Mouse (Mus musculus) heart, embryonic 13.5 days (tissue): ENCODE measurements around the gene Sipa1l1. TPM values are rescaled to one million over a fixed set of nuclear protein-coding genes. Genes with fewer than 3 reads are reported as not detected.
"Not testable (repeated sequence)": the region's sequence is repeated elsewhere in the genome, so short reads cannot be mapped to it uniquely, and the experiment has no call there.

ENCODE experiments used
- ATAC-seq: fragments of 200-750 bp; cut with Nextera tagmentation; 2 replicates; pipeline ENCODE4 v1.8.0; 2017; ENCODE audit warnings: moderate TSS enrichment; ENCODE audit not compliant: insufficient number of reproducible peaks, low FRiP score, low TSS enrichment; ENCODE audit errors: extremely low read depth
- H3K27ac ChIP-seq: fragments of 300-500 bp; sonication (generic); replicated peaks from 2 replicates; pipeline ENCODE4 v1.5.1; 2015; ENCODE audit warnings: moderate library complexity, mild to moderate bottlenecking, inconsistent platforms
- H3K27me3 ChIP-seq: fragments of 300-500 bp; sonication (generic); replicated peaks from 2 replicates; pipeline ENCODE4 v1.6.1; 2015; ENCODE audit warnings: mild to moderate bottlenecking, inconsistent platforms
- H3K36me3 ChIP-seq: fragments of 300-500 bp; sonication (generic); 2 replicates; pipeline ENCODE4 v1.6.1; 2015; ENCODE audit warnings: mild to moderate bottlenecking, inconsistent platforms
- H3K4me1 ChIP-seq: fragments of 300-500 bp; sonication (generic); 2 replicates; pipeline ENCODE4 v1.6.1; 2015; ENCODE audit warnings: inconsistent platforms
- H3K4me2 ChIP-seq: fragments of 300-500 bp; sonication (generic); 2 replicates; pipeline ENCODE4 v1.6.1; 2015; ENCODE audit warnings: inconsistent platforms, mild to moderate bottlenecking, moderate library complexity
- H3K4me3 ChIP-seq: fragments of 300-500 bp; sonication (generic); 2 replicates; pipeline ENCODE4 v1.5.1; 2015; ENCODE audit warnings: moderate library complexity, mild to moderate bottlenecking, inconsistent platforms
- H3K9ac ChIP-seq: fragments of 300-500 bp; sonication (generic); 2 replicates; pipeline ENCODE4 v1.6.1; 2015; ENCODE audit warnings: inconsistent platforms, mild to moderate bottlenecking, moderate library complexity
- H3K9me3 ChIP-seq: fragments of 300-500 bp; sonication (generic); 2 replicates; pipeline ENCODE4 v1.6.1; 2016; ENCODE audit warnings: inconsistent platforms
- WGBS: fragments of 180-500 bp; shearing (Covaris S2); methylation state at CpG from one replicate; pipeline ENCODE4 v1.1.7; 2015; ENCODE audit warnings: mixed read lengths; 5-methylcytosine and 5-hydroxymethylcytosine counted together
- polyA plus RNA-seq: library from polyadenylated mRNA; unstranded; fragments of >200 nt; fragmentation: Nextera tagmentation; extraction: Ambion mirVana; gene quantifications from 2 replicates; pipeline ENCODE4 v1.2.1, GENCODE M21; 2015

Sipa1l1 gene
- polyA plus RNA-seq, 1 experiment from 2014 or later = 19.9 TPM

GRCm38 (mm10) chr12:82179626-82180025 lies 10.5 kb downstream of the Sipa1l1 start:
- H3K9me3 ChIP-seq = peaks cover 3% of the 10 kb centered on the region
- H3K4me3 ChIP-seq = no peak overlapping the region
- 86% methylated on average over 4 of the region's 4 CpGs for WGBS
- no peak overlapping the region for H3K27ac ChIP-seq
- H3K4me1 ChIP-seq = peaks cover 8% of the 10 kb centered on the region
- no peak overlapping the region for H3K4me2 ChIP-seq
- no peaks in the 10 kb centered on the region for H3K27me3 ChIP-seq
- peaks cover 41% of the 10 kb centered on the region for H3K36me3 ChIP-seq
- no peak overlapping the region for H3K9ac ChIP-seq
- no peak for ATAC-seq

GRCm38 (mm10) chr12:82186156-82186555 lies 17.0 kb downstream of the Sipa1l1 start:
- H3K27me3 ChIP-seq, H3K27ac ChIP-seq, H3K9me3 ChIP-seq, H3K9ac ChIP-seq, H3K4me2 ChIP-seq, ATAC-seq, H3K4me3 ChIP-seq: not testable (repeated sequence)
- peaks cover 49% of the 10 kb centered on the region for H3K4me1 ChIP-seq
- H3K36me3 ChIP-seq = peaks cover 25% of the 10 kb centered on the region

- H3K27me3 ChIP-seq = no peaks in the 10 kb centered on the region
- H3K4me1 ChIP-seq = peaks cover 54% of the 10 kb centered on the region
- H3K4me2 ChIP-seq = no peak overlapping the region
- peaks cover 3% of the 10 kb centered on the region for H3K9me3 ChIP-seq
- no peak overlapping the region for H3K4me3 ChIP-seq
- peak overlapping the region; percentile 49; the same call in 1 of the 2 replicates for H3K27ac ChIP-seq
- WGBS = 63% methylated on average over 3 of the region's 3 CpGs
- H3K9ac ChIP-seq = no peak overlapping the region
- H3K36me3 ChIP-seq = peaks cover 19% of the 10 kb centered on the region
- no peak for ATAC-seq
Measured at GRCm38 (mm10) chr12:82186740-82187139, 17.6 kb downstream of the Sipa1l1 start.

GRCm38 (mm10) chr12:82187178-82187839 lies 18.2 kb downstream of the Sipa1l1 start:
- Histone ChIP-seq H3K27ac (peak overlapping the region; percentile 49; the same call in 1 of the 2 replicates), H3K36me3 (peaks cover 14% of the 10 kb centered on the region), H3K27me3 (no peaks in the 10 kb centered on the region), H3K4me3 (no peak overlapping the region), H3K9me3 (peaks cover 3% of the 10 kb centered on the region), H3K9ac (no peak overlapping the region), H3K4me1 (peaks cover 60% of the 10 kb centered on the region), H3K4me2 (no peak overlapping the region)
- ATAC-seq = 0 out of 2 replicates have a peak, but pooled peaks have one; percentile 19
- WGBS = 46% methylated on average over 7 of the region's 7 CpGs

GRCm38 (mm10) chr12:82188321-82189075 lies 19.4 kb downstream of the Sipa1l1 start:
- H3K27me3 ChIP-seq = no peaks in the 10 kb centered on the region
- H3K27ac ChIP-seq = peak overlapping the region; percentile 49
- H3K9me3 ChIP-seq = peaks cover 3% of the 10 kb centered on the region
- peaks cover 5% of the 10 kb centered on the region; the same call in 1 of the 2 replicates for H3K36me3 ChIP-seq
- WGBS = 60% methylated on average over 9 of the region's 9 CpGs
- H3K4me1 ChIP-seq = peaks cover 72% of the 10 kb centered on the region
- ATAC-seq = no peak
- no peak overlapping the region for H3K4me3 ChIP-seq
- no peak overlapping the region for H3K9ac ChIP-seq
- no peak overlapping the region for H3K4me2 ChIP-seq

- WGBS = 38% methylated on average over 6 of the region's 6 CpGs
- H3K4me3 ChIP-seq = no peak overlapping the region
- no peak for ATAC-seq
- H3K9me3 ChIP-seq = no peaks in the 10 kb centered on the region; the same call in 1 of the 2 replicates
- peaks cover 3% of the 10 kb centered on the region; the same call in 1 of the 2 replicates for H3K36me3 ChIP-seq
- peaks cover 78% of the 10 kb centered on the region for H3K4me1 ChIP-seq
- H3K4me2 ChIP-seq = 0 out of 2 replicates have a peak overlapping the region, but pooled peaks have one; percentile 2
- peak overlapping the region; percentile 32; the same call in 1 of the 2 replicates for H3K27ac ChIP-seq
- no peaks in the 10 kb centered on the region for H3K27me3 ChIP-seq
- H3K9ac ChIP-seq = no peak overlapping the region
Measured at GRCm38 (mm10) chr12:82189076-82189675, 20.1 kb downstream of the Sipa1l1 start.

GRCm38 (mm10) chr12:82189715-82190581 lies 20.8 kb downstream of the Sipa1l1 start:
- H3K4me3 ChIP-seq = no peak overlapping the region
- H3K36me3 ChIP-seq = no peaks in the 10 kb centered on the region; the same call in 1 of the 2 replicates
- no peak overlapping the region; the same call in 1 of the 2 replicates for H3K27ac ChIP-seq
- H3K4me1 ChIP-seq = peaks cover 86% of the 10 kb centered on the region
- no peak for ATAC-seq
- no peak overlapping the region; the same call in 1 of the 2 replicates for H3K9ac ChIP-seq
- 66% methylated on average over 16 of the region's 16 CpGs for WGBS
- H3K27me3 ChIP-seq = no peaks in the 10 kb centered on the region
- no peaks in the 10 kb centered on the region; the same call in 1 of the 2 replicates for H3K9me3 ChIP-seq
- peak overlapping the region; percentile 11; the same call in 1 of the 2 replicates for H3K4me2 ChIP-seq

- no peak overlapping the region for H3K4me2 ChIP-seq
- H3K27ac ChIP-seq = no peak overlapping the region
- no peak for ATAC-seq
Measured at GRCm38 (mm10) chr12:82190582-82190965, 21.5 kb downstream of the Sipa1l1 start.

GRCm38 (mm10) chr12:82191686-82192085 lies 22.6 kb downstream of the Sipa1l1 start:
- Histone ChIP-seq H3K9ac (0 out of 2 replicates have a peak overlapping the region, but pooled peaks have one; percentile 4), H3K4me3 (no peak overlapping the region), H3K27me3 (no peaks in the 10 kb centered on the region), H3K36me3 (no peaks in the 10 kb centered on the region), H3K9me3 (no peaks in the 10 kb centered on the region), H3K4me2 (0 out of 2 replicates have a peak overlapping the region, but pooled peaks have one; percentile 28), H3K27ac (peak overlapping the region; percentile 77), H3K4me1 (peaks cover 98% of the 10 kb centered on the region)
- 29% methylated on average over 5 of the region's 5 CpGs for WGBS
- no peak for ATAC-seq

More at GRCm38 (mm10) chr12:82190582-82190965, 21.5 kb downstream of the Sipa1l1 start:
- no peaks in the 10 kb centered on the region for H3K9me3 ChIP-seq
- no peak overlapping the region for H3K4me3 ChIP-seq
- H3K9ac ChIP-seq = no peak overlapping the region
- no peaks in the 10 kb centered on the region for H3K36me3 ChIP-seq
- WGBS = 89% methylated on average over 16 of the region's 16 CpGs
- H3K4me1 ChIP-seq = peaks cover 92% of the 10 kb centered on the region
- H3K27me3 ChIP-seq = no peaks in the 10 kb centered on the region

GRCm38 (mm10) chr12:82192641-82193054 lies 23.5 kb downstream of the Sipa1l1 start:
- no peaks in the 10 kb centered on the region for H3K9me3 ChIP-seq
- H3K9ac ChIP-seq = 0 out of 2 replicates have a peak overlapping the region, but pooled peaks have one; percentile 21
- no peaks in the 10 kb centered on the region for H3K27me3 ChIP-seq
- 20% methylated on average over 4 of the region's 4 CpGs for WGBS
- H3K4me3 ChIP-seq = no peak overlapping the region
- peak; percentile 35; the same call in 1 of the 2 replicates for ATAC-seq
- H3K4me1 ChIP-seq = peaks cover 98% of the 10 kb centered on the region
- peak overlapping the region; percentile 77 for H3K27ac ChIP-seq
- H3K36me3 ChIP-seq = no peaks in the 10 kb centered on the region
- peak overlapping the region; percentile 33; the same call in 1 of the 2 replicates for H3K4me2 ChIP-seq
